Mouse (Mus musculus) cerebellum, adult 2 months (tissue): ENCODE measurements around the gene 2010003K11Rik.

Experiments
- CTCF ChIP-seq: fragments of 200-500 bp; IDR thresholded peaks from 2 replicates; pipeline ENCODE4 v1.5.1; 2011; ENCODE audit warnings: low read depth, mild to moderate bottlenecking, control low read depth, low read length, moderate library complexity, borderline replicate concordance; ENCODE audit not compliant: insufficient read depth
- POLR2A ChIP-seq: fragments of 200-500 bp; IDR thresholded peaks from 2 replicates; pipeline ENCODE4 v1.6.1; 2011; ENCODE audit warnings: low read length, control low read depth, borderline replicate concordance; ENCODE audit not compliant: insufficient read depth

DNA sequence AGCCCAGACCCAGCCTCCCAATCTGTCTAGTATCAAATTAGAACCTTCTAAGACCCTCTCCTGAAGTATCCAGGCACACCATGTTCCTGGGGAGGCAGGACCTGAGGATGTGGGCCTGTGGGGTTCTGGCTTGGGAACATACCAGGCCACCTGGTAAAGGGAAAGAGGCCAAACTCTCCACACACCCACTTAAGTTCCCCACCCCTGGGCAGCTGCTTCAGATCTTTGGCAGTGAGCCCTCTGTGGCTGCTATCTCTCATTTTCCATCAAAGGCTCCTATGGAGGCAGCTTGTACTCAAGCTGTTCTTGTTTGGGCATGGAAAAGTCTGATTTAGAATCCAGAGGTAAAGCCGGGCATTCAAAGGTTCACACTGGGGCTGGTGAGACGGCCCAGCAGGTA is 10.5 kb downstream of the 2010003K11Rik start:
- TF ChIP-seq CTCF, result no peak
- no peak for TF ChIP-seq POLR2A
